ENCODE assay signal across 27 mouse cellular contexts in the genomic region with DNA sequence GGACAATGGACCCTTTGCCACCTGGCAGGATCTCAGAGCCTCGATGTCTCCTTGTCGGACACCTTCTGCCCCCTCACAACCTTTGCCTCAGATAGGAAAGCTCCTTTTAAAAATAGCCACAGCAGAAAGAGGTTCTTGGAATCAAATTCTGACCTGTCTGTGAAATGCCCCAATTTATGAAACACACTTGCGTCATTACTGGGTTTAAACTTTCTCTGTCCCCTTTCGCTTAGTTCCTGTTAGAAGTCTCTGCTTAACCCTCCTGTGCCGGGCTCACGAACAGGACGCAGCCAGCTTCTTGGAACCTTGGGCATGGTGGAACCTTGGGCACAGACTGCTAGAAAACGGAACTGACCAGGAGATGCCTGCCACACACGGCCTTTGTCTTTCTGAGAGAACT. TPM values are rescaled to one million over a fixed set of nuclear protein-coding genes. Genes with fewer than 3 reads are reported as not detected.
DNase-seq lines count a peak whose midpoint lies in the region; ATAC-seq and TF ChIP-seq lines count a peak whose summit lies in the region.
"Had no signal": no experiment of that assay in that cellular context is flagged by ENCODE, and none has a peak within 500 bp of the region (broad histone marks: within the 10 kb centered on the region; RNA-seq: fewer than 3 reads in every experiment).

No protein-coding gene starts in this region.

- H3K36me3 ChIP-seq in liver, adult 2 months (ENCODE audit: control insufficient read depth, insufficient read depth, low read length): no peaks in the 10 kb centered on the region
- no peaks in the 10 kb centered on the region for H3K36me3 ChIP-seq in liver, embryonic 11.5 days (ENCODE audit: control insufficient read depth, insufficient read depth, low read length)
- H3K36me3 ChIP-seq: embryonic facial prominence, embryonic 10.5 days; embryonic facial prominence, embryonic 12.5 days; G1E had no signal

- no peaks in the 10 kb centered on the region for H3K79me2 ChIP-seq in liver, adult 2 months (ENCODE audit: control insufficient read depth, insufficient read depth, low read length)

- H3K9me3 ChIP-seq in liver, embryonic 11.5 days (ENCODE audit: control insufficient read depth, low read length): no peaks in the 10 kb centered on the region
- H3K9me3 ChIP-seq: embryonic facial prominence, embryonic 10.5 days had no signal

- peak overlapping the region; percentile 43 for H3K9ac ChIP-seq in liver, adult 2 months (ENCODE audit: low read depth, low read length)
- no peak overlapping the region for H3K9ac ChIP-seq in liver, embryonic 11.5 days (ENCODE audit: low read depth, low read length)
- H3K9ac ChIP-seq: embryonic facial prominence, embryonic 12.5 days had no signal

- DNase-seq in adrenal gland, adult 2 months: peak; percentile 24
- no peak for DNase-seq in adrenal gland, adult 18-20 months (ENCODE audit: low spot score in 2 of 2)
- peak; percentile 96 for DNase-seq in liver, adult 2 months (ENCODE audit: extremely low read depth, low read depth, low spot score)
- DNase-seq in liver, embryonic 11.5 days (ENCODE audit: low spot score): no peak
- DNase-seq in gastrocnemius, postnatal 4 days (ENCODE audit: low spot score in 2 of 2): no peak
- DNase-seq: adrenal gland, postnatal 14 days; adrenal gland, postnatal 36 days; B cell, adult 2 months; cerebellum, adult 11-12 months; cerebellum, adult 2 months; cerebellum, adult 9-10 months; cerebellum, postnatal 10 days; cerebellum, postnatal 25 days had no signal

- TF ChIP-seq CTCF in liver, adult 2 months (IDR thresholded peaks at IDR 0.05; ENCODE audit: low read depth, low read length): no peak

- peak overlapping the region; percentile 6; the same call in 1 of the 2 replicates for H3K4me3 ChIP-seq in liver, adult 2 months (ENCODE audit: insufficient read depth, low read depth, low read length)
- H3K4me3 ChIP-seq in liver, embryonic 11.5 days (ENCODE audit: low read depth, low read length): no peak overlapping the region
- H3K4me3 ChIP-seq: embryonic facial prominence, embryonic 10.5 days; embryonic facial prominence, embryonic 12.5 days had no signal

- no peak overlapping the region for H3K4me2 ChIP-seq in liver, embryonic 11.5 days
- H3K4me2 ChIP-seq: embryonic facial prominence, embryonic 12.5 days had no signal

- H3K4me1 ChIP-seq in liver, adult 2 months (ENCODE audit: control insufficient read depth, insufficient read depth, low read length): peaks cover 10% of the 10 kb centered on the region
- H3K4me1 ChIP-seq in liver, embryonic 11.5 days (replicated peaks; ENCODE audit: control insufficient read depth, insufficient read depth, low read length): no peaks in the 10 kb centered on the region
- H3K4me1 ChIP-seq: embryonic facial prominence, embryonic 12.5 days had no signal

- no peak for ATAC-seq in liver, embryonic 11.5 days (replicated peaks; ENCODE audit: low FRiP score)
- peak; percentile 25 for ATAC-seq in megakaryocyte, adult 5-6 weeks (ENCODE audit: poor library complexity, severe bottlenecking)
- ATAC-seq: activated CD4-positive, CD25-positive, alpha-beta regulatory T cell, adult 4 months; CD4-positive, CD25-positive, alpha-beta regulatory T cell, adult 4 months; forebrain, embryonic 14.5 days; forebrain, embryonic 16.5 days; Patski had no signal

- peak overlapping the region; percentile 73 for H3K27ac ChIP-seq in liver, adult 2 months (replicated peaks; ENCODE audit: insufficient read depth, low read depth, low read length)
- H3K27ac ChIP-seq in liver, embryonic 11.5 days (ENCODE audit: low read depth, low read length): no peak overlapping the region
- H3K27ac ChIP-seq: embryonic facial prominence, embryonic 10.5 days; embryonic facial prominence, embryonic 12.5 days had no signal

- H3K27me3 ChIP-seq in liver, adult 2 months (ENCODE audit: control insufficient read depth, insufficient read depth, low read length): no peaks in the 10 kb centered on the region
- H3K27me3 ChIP-seq in liver, embryonic 11.5 days (replicated peaks; ENCODE audit: control insufficient read depth, insufficient read depth, low read length): peaks cover 7% of the 10 kb centered on the region; the same call in 1 of the 2 replicates

- 53% methylated on average over 9 of the region's 9 CpGs for WGBS in liver, adult 2 months
- 83% methylated on average over 9 of the region's 9 CpGs for WGBS in liver, embryonic 11.5 days

- TF ChIP-seq POLR2A in liver, adult 2 months (IDR thresholded peaks at IDR 0.05; ENCODE audit: extremely low read depth, insufficient read depth, low read length): no peak

RNA-seq across cellular contexts. Expression of a gene that starts 8.8 kb away (rescaled TPM):
- under 1 TPM; 0.10 to 0.12 TPM for total RNA-seq in adrenal gland, adult 2 months (2021)
- polyA plus RNA-seq in adrenal gland, adult 2 months (2012; rRNA removed): not detected in 2 replicates
- total RNA-seq in adrenal gland, adult 18-20 months (2021): not detected
- 0.27 and 0.46 TPM in 2 replicates for total RNA-seq in liver, adult 2 months (2014; rRNA removed)
- 0.10 and 0.20 TPM in 2 replicates for polyA plus RNA-seq in liver, adult 2 months (2012; rRNA removed)
- polyA plus RNA-seq in liver, embryonic 11.5 days (2014; fragmentation: Nextera tagmentation; extraction: Ambion mirVana): 0.07 TPM in 1 of 2 replicates, not detected in the other
- total RNA-seq in megakaryocyte, adult 5-6 weeks (2015): 0.11 TPM in 1 of 2 replicates, not detected in the other
- not detected in 2 replicates for total RNA-seq in megakaryocyte, adult 5-6 weeks (2017)
- total RNA-seq in gastrocnemius, postnatal 4 days (2021): under 1 TPM in 1 of 2 experiments, not detected in 1; 0.10 TPM
- total RNA-seq: CH12.LX, G1E had no signal
- polyA plus RNA-seq: brain, embryonic 14.5 days; CD4-positive, CD25-positive, alpha-beta regulatory T cell, adult 4 months; cerebellum, adult 2 months; cortical plate, adult 2 months; forebrain, embryonic 11.5 days; forebrain, embryonic 14.5 days; forebrain, embryonic 16.5 days; frontal cortex, adult 2 months; G1E; Patski had no signal

RNA-seq across cellular contexts. Expression of a gene that starts 42.3 kb away (rescaled TPM):
- 1,000 to 10,000 TPM in 1 of 2 experiments, 100 to 1,000 TPM in 1; 919 to 1,359 TPM for total RNA-seq in adrenal gland, adult 2 months (2021)
- polyA plus RNA-seq in adrenal gland, adult 2 months (2012; rRNA removed): 84.6 and 134 TPM in 2 replicates
- 1,000 to 10,000 TPM in 1 of 2 experiments, 100 to 1,000 TPM in 1; 776 to 1,425 TPM for total RNA-seq in adrenal gland, adult 18-20 months (2021)
- 2,468 and 2,488 TPM in 2 replicates for total RNA-seq in liver, adult 2 months (2014; rRNA removed)
- polyA plus RNA-seq in liver, adult 2 months (2012; rRNA removed): 240 and 585 TPM in 2 replicates
- polyA plus RNA-seq in liver, embryonic 11.5 days (2014; fragmentation: Nextera tagmentation; extraction: Ambion mirVana): 0.17 and 0.23 TPM in 2 replicates
- not detected in 2 replicates for total RNA-seq in megakaryocyte, adult 5-6 weeks (2015)
- total RNA-seq in megakaryocyte, adult 5-6 weeks (2017): not detected in 2 replicates
- 10 to 100 TPM; 13.9 to 59.4 TPM for total RNA-seq in gastrocnemius, postnatal 4 days (2021)
- polyA plus RNA-seq: activated CD4-positive, CD25-positive, alpha-beta regulatory T cell, adult 4 months; brain, embryonic 14.5 days; CD4-positive, CD25-positive, alpha-beta regulatory T cell, adult 4 months; cerebellum, adult 2 months; embryonic facial prominence, embryonic 10.5 days; embryonic facial prominence, embryonic 12.5 days; forebrain, embryonic 11.5 days; forebrain, embryonic 14.5 days; forebrain, embryonic 16.5 days; G1E; Patski had no signal

Comparison
In these comparisons a context has a peak if more than half of its experiments do, and no peak if none do; other contexts are left out.
1. DNase-seq: peak in adrenal gland, adult 2 months (single experiment) and liver, adult 2 months (single experiment); none in adrenal gland, adult 18-20 months (0 of 2), liver, embryonic 11.5 days (single experiment) and gastrocnemius, postnatal 4 days (0 of 2).
2. RNA of a gene that starts 42.3 kb away (total RNA-seq): 2,468 to 2,488 TPM in liver, adult 2 months, 776 to 1,425 TPM in adrenal gland, adult 18-20 months, 919 to 1,359 TPM in adrenal gland, adult 2 months and 13.9 to 59.4 TPM in gastrocnemius, postnatal 4 days; not detected in megakaryocyte, adult 5-6 weeks; every median in the first group is over 10 times any median in the second.